In the genomic region with DNA sequence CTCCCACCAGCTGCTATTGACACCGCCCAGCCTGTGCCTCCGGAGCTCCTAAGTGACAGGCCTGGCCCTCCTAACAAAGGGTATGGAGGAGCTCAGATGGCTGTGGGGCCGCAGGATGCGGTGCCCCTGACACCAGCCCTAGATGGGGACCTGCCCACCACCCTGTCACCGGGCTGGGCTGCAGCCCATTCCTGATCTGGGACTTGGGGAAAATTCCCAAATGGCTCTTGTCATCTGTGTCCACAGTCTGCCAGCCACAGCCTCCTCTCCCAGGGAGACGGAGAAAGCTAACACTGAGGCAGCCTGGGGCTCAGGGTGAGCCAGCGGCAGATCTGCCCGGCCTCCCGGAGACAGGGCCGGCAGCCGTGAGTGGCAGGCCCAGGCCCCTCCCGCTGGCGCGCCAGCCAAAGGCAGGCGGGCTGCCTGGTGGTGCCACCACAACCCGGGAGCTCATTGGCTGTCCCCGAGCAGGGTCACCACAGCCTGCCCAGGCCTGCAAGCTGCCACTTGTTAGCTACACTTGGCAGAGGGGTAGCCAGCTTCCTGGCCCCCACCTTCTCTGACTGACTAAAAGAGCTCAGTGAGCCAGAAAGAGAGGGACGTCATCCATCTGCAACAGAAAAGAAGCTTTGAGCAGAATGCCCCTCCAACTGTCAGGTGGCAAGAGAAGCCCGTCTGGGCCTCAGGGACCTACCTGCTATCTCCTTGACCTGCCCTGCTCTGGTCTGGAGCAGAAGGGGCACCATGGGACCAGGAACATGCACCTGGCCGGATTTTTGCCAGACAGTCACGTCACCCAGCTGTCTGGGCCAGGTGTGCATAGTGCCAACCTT, we compare ENCODE assay signal across 7 mouse cellular contexts. TPM values are rescaled to one million over a fixed set of nuclear protein-coding genes. Genes with fewer than 3 reads are reported as not detected.
DNase-seq lines count a peak whose midpoint lies in the region; ATAC-seq and TF ChIP-seq lines count a peak whose summit lies in the region.

No protein-coding gene starts in this region.

- peak overlapping the region; percentile 91 for H3K27ac ChIP-seq in cortical plate, adult 2 months (ENCODE audit: insufficient read depth, low read length)
- peak overlapping the region; percentile 90 for H3K27ac ChIP-seq in intestine, embryonic 14.5 days (ENCODE audit: low read depth)

- H3K4me1 ChIP-seq in cortical plate, adult 2 months (ENCODE audit: control insufficient read depth, insufficient read depth, low read length) = peaks cover 36% of the 10 kb centered on the region
- H3K4me1 ChIP-seq in intestine, embryonic 14.5 days (replicated peaks; ENCODE audit: control insufficient read depth, insufficient read depth, low read length) = peaks cover 40% of the 10 kb centered on the region

- DNase-seq in adrenal gland, adult 18-20 months (ENCODE audit: low spot score in 2 of 2) = peak; percentile 83 to 85
- DNase-seq in gastrocnemius, postnatal 14 days = peak; percentile 84
- peak; percentile 74 for DNase-seq in intestine, embryonic 14.5 days (ENCODE audit: low spot score)
- peak; percentile 90 to 96 for DNase-seq in left cerebral cortex, postnatal 14 days (ENCODE audit: low spot score in 2 of 2)
- DNase-seq in skeletal muscle tissue, adult 2 months (ENCODE audit: low read depth, low spot score) = peak; percentile 84

- peak; percentile 84 for TF ChIP-seq POLR2A in cortical plate, adult 2 months (IDR thresholded peaks at IDR 0.05; ENCODE audit: extremely low read depth, insufficient read depth, low read length)

- 13% methylated on average over 21 of the region's 21 CpGs for WGBS in intestine, embryonic 14.5 days

- TF ChIP-seq CTCF in cortical plate, adult 2 months (IDR thresholded peaks at IDR 0.05; ENCODE audit: extremely low read depth, insufficient read depth, low read length) = no peak

- intact Hi-C loops in gastrocnemius, postnatal 14 days (cut with DNase I; ENCODE audit: low total_unique reads) = loop anchor here (2.0 to 5.0 kb wide), 2 partner anchors 49 to 93 kb away; no protein-coding TSS in a partner anchor
- intact Hi-C loops in left cerebral cortex, postnatal 14 days (cut with DNase I) = loop anchor here (5.0 to 10.0 kb wide), 3 partner anchors 205 to 345 kb away; a partner anchor contains a TSS

- peaks cover 40% of the 10 kb centered on the region for H3K36me3 ChIP-seq in intestine, embryonic 14.5 days (ENCODE audit: control insufficient read depth, insufficient read depth, low read length)

- no peaks in the 10 kb centered on the region for H3K9me3 ChIP-seq in intestine, embryonic 14.5 days (ENCODE audit: control insufficient read depth, low read length)

- peak overlapping the region; percentile 27 for H3K9ac ChIP-seq in intestine, embryonic 14.5 days (ENCODE audit: low read length)

- H3K27me3 ChIP-seq in intestine, embryonic 14.5 days (replicated peaks; ENCODE audit: control insufficient read depth, insufficient read depth, low read length) = no peaks in the 10 kb centered on the region

- H3K4me2 ChIP-seq in intestine, embryonic 14.5 days (ENCODE audit: low read length) = peak overlapping the region; percentile 25

- no peak overlapping the region for H3K4me3 ChIP-seq in cortical plate, adult 2 months (ENCODE audit: insufficient read depth, low read length)
- H3K4me3 ChIP-seq in intestine, embryonic 14.5 days (ENCODE audit: low read depth, low read length) = no peak overlapping the region

- ATAC-seq in intestine, embryonic 14.5 days (replicated peaks; ENCODE audit: low FRiP score, low TSS enrichment, low read depth) = peak; percentile 92
- peak; percentile 85 for ATAC-seq in megakaryocyte-erythroid progenitor cell, adult 5-6 weeks (replicated peaks; ENCODE audit: low FRiP score, low TSS enrichment, poor library complexity, severe bottlenecking)

RNA-seq across cellular contexts. Expression of a gene that starts 20.2 kb away (rescaled TPM):
- 10 to 100 TPM; 43.8 to 55.0 TPM for total RNA-seq in adrenal gland, adult 18-20 months (2021)
- 45.0 and 47.0 TPM in 2 replicates for polyA plus RNA-seq in cortical plate, adult 2 months (2012; rRNA removed)
- total RNA-seq in gastrocnemius, postnatal 14 days (2021) = 10 to 100 TPM; 45.5 to 47.5 TPM
- 27.5 and 28.6 TPM in 2 replicates for polyA plus RNA-seq in intestine, embryonic 14.5 days (2014; fragmentation: Nextera tagmentation; extraction: Ambion mirVana)
- 10 to 100 TPM; 46.3 to 50.6 TPM for total RNA-seq in left cerebral cortex, postnatal 14 days (2021)
- 27.1 and 35.8 TPM in 2 replicates for total RNA-seq in megakaryocyte-erythroid progenitor cell, adult 5-6 weeks (2014; fragmentation: Nextera tagmentation)
- 15.1 and 27.7 TPM in 2 replicates for total RNA-seq in megakaryocyte-erythroid progenitor cell, adult 5-6 weeks (2017)

RNA-seq across cellular contexts. Expression of a gene that starts 52.1 kb away (rescaled TPM):
- 10 to 100 TPM; 29.5 to 69.3 TPM for total RNA-seq in adrenal gland, adult 18-20 months (2021)
- 35.7 and 38.3 TPM in 2 replicates for polyA plus RNA-seq in cortical plate, adult 2 months (2012; rRNA removed)
- total RNA-seq in gastrocnemius, postnatal 14 days (2021) = 10 to 100 TPM; 15.4 to 70.6 TPM
- polyA plus RNA-seq in intestine, embryonic 14.5 days (2014; fragmentation: Nextera tagmentation; extraction: Ambion mirVana) = 2.0 and 3.0 TPM in 2 replicates
- 10 to 100 TPM; 52.5 to 76.3 TPM for total RNA-seq in left cerebral cortex, postnatal 14 days (2021)
- 2.0 and 3.0 TPM in 2 replicates for total RNA-seq in megakaryocyte-erythroid progenitor cell, adult 5-6 weeks (2014; fragmentation: Nextera tagmentation)
- 2.0 and 4.4 TPM in 2 replicates for total RNA-seq in megakaryocyte-erythroid progenitor cell, adult 5-6 weeks (2017)
